Mouse (Mus musculus) heart, embryonic 16.5 days (tissue): ENCODE measurements around the gene Mpst. TPM values are rescaled to one million over a fixed set of nuclear protein-coding genes. Genes with fewer than 3 reads are reported as not detected.
A peak's percentile ranks its signal among the peaks of the same experiment; 100 is the strongest.

Source experiments
- ATAC-seq: fragments of 200-750 bp; cut with Nextera tagmentation; replicated peaks from 2 replicates; pipeline ENCODE4 v1.8.0; 2017; ENCODE audit warnings: moderate number of reproducible peaks; ENCODE audit not compliant: insufficient read depth, low FRiP score; ENCODE audit errors: extremely low read depth
- H3K27ac ChIP-seq: fragments of 300-500 bp; sonication (generic); 2 replicates; pipeline ENCODE4 v1.5.1; 2014; ENCODE audit warnings: mild to moderate bottlenecking, low read length, control low read depth, moderate library complexity
- H3K27me3 ChIP-seq: fragments of 300-500 bp; sonication (generic); 2 replicates; pipeline ENCODE4 v1.6.1; 2014; ENCODE audit warnings: low read length, mixed read lengths; ENCODE audit not compliant: control insufficient read depth, insufficient read depth
- H3K36me3 ChIP-seq: fragments of 300-500 bp; sonication (generic); 2 replicates; pipeline ENCODE4 v1.6.1; 2014; ENCODE audit not compliant: control insufficient read depth, insufficient read depth
- H3K4me1 ChIP-seq: fragments of 300-500 bp; sonication (generic); 2 replicates; pipeline ENCODE4 v1.6.1; 2014; ENCODE audit warnings: low read length, mixed read lengths; ENCODE audit not compliant: control insufficient read depth, insufficient read depth
- H3K4me2 ChIP-seq: fragments of 300-500 bp; sonication (generic); 2 replicates; pipeline ENCODE4 v1.6.1; 2014; ENCODE audit warnings: low read depth, mild to moderate bottlenecking, control low read depth, low read length
- H3K4me3 ChIP-seq: fragments of 300-500 bp; sonication (generic); 2 replicates; pipeline ENCODE4 v1.5.1; 2014; ENCODE audit warnings: mild to moderate bottlenecking, control low read depth, low read length
- H3K9ac ChIP-seq: fragments of 300-500 bp; sonication (generic); 2 replicates; pipeline ENCODE4 v1.6.1; 2014; ENCODE audit warnings: low read length, control low read depth
- H3K9me3 ChIP-seq: fragments of 300-500 bp; sonication (generic); replicated peaks from 2 replicates; pipeline ENCODE4 v1.6.1; 2016; ENCODE audit warnings: low read length; ENCODE audit not compliant: control insufficient read depth
- WGBS: fragments of 180-500 bp; shearing (Covaris S2); extraction: QIAGEN DNeasy Blood & Tissue Kit; methylation state at CpG from one replicate; pipeline ENCODE4 v1.1.7; 2014; 5-methylcytosine and 5-hydroxymethylcytosine counted together
- polyA plus RNA-seq: library from polyadenylated mRNA; unstranded; fragments of >200 nt; fragmentation: Nextera tagmentation; extraction: Ambion mirVana; gene quantifications from 2 replicates; pipeline ENCODE4 v1.2.1, GENCODE M21; 2015

Gene Mpst
- 1.9 and 2.1 TPM in 2 replicates for polyA plus RNA-seq

DNA sequence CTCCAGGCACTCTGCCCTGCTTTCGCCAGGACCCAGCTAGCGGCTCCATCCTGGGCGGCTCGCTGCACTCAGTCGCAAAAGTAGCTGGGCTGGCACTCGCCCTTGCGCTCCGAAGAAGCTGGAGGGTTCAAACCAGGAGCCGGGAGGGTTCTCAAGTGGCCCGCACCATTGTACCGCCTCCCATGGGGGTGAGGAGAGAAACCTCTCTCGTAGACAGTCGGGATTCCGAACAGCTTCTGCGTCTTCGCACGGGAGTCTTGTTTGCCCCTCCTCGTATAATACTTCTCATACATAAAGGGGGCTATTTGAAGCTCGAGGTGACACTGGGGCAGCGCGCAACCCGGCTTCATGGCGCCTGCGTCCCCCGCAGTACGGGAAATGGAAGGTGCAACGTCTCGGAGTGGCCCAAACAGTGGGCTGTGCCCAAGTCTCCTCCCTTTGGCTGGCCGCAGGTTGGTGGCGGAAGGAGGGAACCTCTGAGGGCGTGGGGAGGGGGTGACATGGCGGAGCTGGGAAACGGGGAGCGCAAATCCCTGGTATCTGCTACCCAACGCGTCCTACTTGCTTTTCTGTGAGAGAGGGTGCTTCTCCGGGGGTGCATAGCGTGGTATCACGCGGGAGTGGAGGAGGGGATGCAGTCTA is at the start of gene Mpst:
Gene Mpst, plus strand, starts transcription at position 124 of the 642 bp plus-strand sequence.
- H3K4me2 ChIP-seq = peak within 1 kb of the TSS; percentile 63
- WGBS = under 1% methylated on average over 40 of the region's 40 CpGs

DNA sequence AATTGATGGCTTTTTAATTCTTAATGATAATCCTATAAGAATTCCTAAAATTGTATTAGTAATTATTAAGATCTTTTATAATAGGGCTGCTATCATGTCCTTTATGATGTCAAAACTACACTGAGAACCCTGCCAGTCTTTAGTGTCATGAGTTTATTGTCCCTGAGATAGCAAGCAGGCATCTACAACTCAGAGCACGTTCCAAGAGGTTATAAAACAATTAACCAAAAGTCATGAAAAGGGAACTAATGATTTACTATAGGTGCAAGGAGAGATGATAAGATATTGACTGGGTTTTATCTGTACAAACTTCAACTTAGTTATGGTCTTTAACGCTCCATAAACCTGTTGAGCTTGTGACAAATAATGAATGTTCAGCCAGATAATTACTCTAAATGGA is 40.3 kb upstream of the Mpst start:
- Histone ChIP-seq H3K4me2 (no peak overlapping the region), H3K4me3 (no peak overlapping the region), H3K9ac (no peak overlapping the region), H3K36me3 (no peaks in the 10 kb centered on the region), H3K9me3 (peaks cover 7% of the 10 kb centered on the region), H3K27me3 (peaks cover 11% of the 10 kb centered on the region), H3K27ac (no peak overlapping the region), H3K4me1 (no peaks in the 10 kb centered on the region)
- WGBS = 66% methylated on average over 2 of the region's 2 CpGs
- ATAC-seq = no peak

More for the DNA sequence above, at the start of gene Mpst:
- peak; percentile 81 for ATAC-seq
- no peaks in the 10 kb centered on the region for H3K9me3 ChIP-seq
- peak within 1 kb of the TSS; percentile 88 for H3K9ac ChIP-seq
- H3K4me3 ChIP-seq = peak within 1 kb of the TSS; percentile 67
- peaks cover 42% of the 10 kb centered on the region for H3K4me1 ChIP-seq
- peaks cover 26% of the 10 kb centered on the region for H3K27me3 ChIP-seq
- H3K27ac ChIP-seq = peak within 1 kb of the TSS; percentile 87
- no peaks in the 10 kb centered on the region for H3K36me3 ChIP-seq

DNA sequence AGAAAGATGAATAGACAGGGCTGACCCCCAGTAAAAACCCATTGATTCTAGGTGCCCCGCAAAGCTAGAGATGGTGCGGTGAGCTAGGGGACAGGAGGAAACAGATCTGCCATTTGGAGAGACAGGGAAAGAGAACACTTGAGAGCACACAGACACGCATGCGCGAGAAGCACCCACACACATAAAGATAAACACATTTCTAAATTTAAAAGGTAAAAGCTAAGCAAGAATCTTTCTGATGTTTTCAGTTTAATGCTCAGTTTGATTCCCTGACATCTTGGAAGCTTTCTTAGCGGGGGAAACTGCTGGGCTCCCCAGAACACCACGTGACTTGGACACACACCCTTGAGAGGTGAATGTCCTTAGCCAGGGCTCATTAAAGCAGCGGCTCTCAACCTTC is 39.3 kb upstream of the Mpst start:
- H3K27me3 ChIP-seq = peaks cover 11% of the 10 kb centered on the region

DNA sequence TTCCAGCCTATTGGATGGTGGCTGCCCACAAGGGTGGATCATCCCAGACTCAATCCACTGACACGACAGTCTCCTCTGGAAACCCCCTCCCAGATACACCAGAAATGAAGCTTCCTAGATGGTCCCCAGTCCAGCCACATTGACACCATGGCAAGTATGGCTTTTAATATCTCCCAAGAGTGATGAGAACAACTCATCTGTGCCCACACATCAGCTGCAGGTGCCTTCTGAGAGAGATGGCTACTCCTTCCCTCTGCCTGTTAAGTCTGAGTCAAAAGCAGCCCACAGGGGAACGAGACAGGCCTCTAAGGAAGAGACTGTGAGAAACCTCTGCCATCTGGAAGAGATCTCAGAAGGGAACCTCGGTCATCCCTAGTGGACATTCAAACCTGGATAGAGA is 38.4 kb upstream of the Mpst start:
- Histone ChIP-seq H3K9me3 (peaks cover 2% of the 10 kb centered on the region), H3K4me3 (no peak overlapping the region), H3K36me3 (no peaks in the 10 kb centered on the region), H3K27ac (no peak overlapping the region), H3K27me3 (peaks cover 11% of the 10 kb centered on the region), H3K4me2 (no peak overlapping the region), H3K9ac (no peak overlapping the region), H3K4me1 (no peaks in the 10 kb centered on the region)
- ATAC-seq = no peak
- 56% methylated on average over 3 of the region's 3 CpGs for WGBS

More for the DNA sequence above, 39.3 kb upstream of the Mpst start:
- H3K4me2 ChIP-seq = no peak overlapping the region
- no peaks in the 10 kb centered on the region for H3K36me3 ChIP-seq
- peaks cover 7% of the 10 kb centered on the region for H3K9me3 ChIP-seq
- no peak overlapping the region for H3K9ac ChIP-seq
- H3K4me3 ChIP-seq = no peak overlapping the region
- no peak overlapping the region for H3K27ac ChIP-seq
- H3K4me1 ChIP-seq = no peaks in the 10 kb centered on the region
- no peak for ATAC-seq
- 67% methylated on average over 8 of the region's 8 CpGs for WGBS

DNA sequence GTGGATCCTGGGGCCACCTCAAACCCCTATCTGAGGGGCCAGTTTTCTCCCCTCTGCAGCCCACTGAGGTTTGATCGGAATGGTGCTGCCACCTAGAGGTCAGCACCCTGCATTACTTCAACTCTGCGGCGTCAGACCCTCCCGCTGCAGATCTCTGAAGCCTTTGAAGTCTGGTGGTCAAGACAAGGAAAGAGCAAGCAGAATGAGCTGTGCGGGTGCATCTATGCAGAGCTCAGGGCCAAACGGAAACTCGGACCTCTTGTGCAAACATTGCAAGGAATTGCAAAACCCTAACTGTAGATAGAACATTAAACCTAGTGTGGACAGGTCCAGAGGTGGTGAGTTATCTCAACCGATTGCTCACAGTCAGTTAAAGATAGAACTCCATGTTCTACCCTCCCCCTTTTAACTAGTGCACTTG is 37.3 kb upstream of the Mpst start:
- Histone ChIP-seq H3K4me3 (no peak overlapping the region), H3K4me1 (no peaks in the 10 kb centered on the region), H3K9ac (no peak overlapping the region), H3K27me3 (peaks cover 11% of the 10 kb centered on the region), H3K9me3 (no peaks in the 10 kb centered on the region), H3K27ac (no peak overlapping the region), H3K4me2 (no peak overlapping the region), H3K36me3 (no peaks in the 10 kb centered on the region)
- 4% methylated on average over 8 of the region's 8 CpGs for WGBS
- no peak; the same call in 1 of the 2 replicates for ATAC-seq

DNA sequence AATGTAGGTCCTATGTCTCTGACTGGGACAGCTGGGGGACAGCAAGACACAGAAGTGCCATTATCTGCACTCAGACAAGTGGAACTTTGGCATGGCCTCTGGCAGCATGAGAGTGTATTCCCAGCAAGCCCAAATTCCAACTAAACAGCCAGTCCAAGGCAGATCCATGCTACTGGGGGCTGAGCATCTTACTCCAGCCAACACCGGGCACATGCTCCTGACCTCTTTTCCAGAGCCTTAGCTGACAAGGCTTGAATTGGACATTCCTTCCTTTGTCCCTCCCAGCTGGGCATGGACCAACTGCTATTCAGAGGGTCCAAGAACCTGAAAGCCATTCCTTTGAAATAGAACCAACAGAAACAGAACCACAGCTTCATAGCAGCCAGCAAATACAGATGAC is 36.6 kb upstream of the Mpst start:
- H3K27ac ChIP-seq = no peak overlapping the region
- H3K4me3 ChIP-seq = no peak overlapping the region
- no peak overlapping the region for H3K4me2 ChIP-seq
- H3K9me3 ChIP-seq = no peaks in the 10 kb centered on the region
- H3K36me3 ChIP-seq = no peaks in the 10 kb centered on the region
- H3K27me3 ChIP-seq = peaks cover 11% of the 10 kb centered on the region
- H3K9ac ChIP-seq = no peak overlapping the region
- 58% methylated on average over 1 of the region's 1 CpGs for WGBS
- H3K4me1 ChIP-seq = no peaks in the 10 kb centered on the region
- ATAC-seq = no peak

DNA sequence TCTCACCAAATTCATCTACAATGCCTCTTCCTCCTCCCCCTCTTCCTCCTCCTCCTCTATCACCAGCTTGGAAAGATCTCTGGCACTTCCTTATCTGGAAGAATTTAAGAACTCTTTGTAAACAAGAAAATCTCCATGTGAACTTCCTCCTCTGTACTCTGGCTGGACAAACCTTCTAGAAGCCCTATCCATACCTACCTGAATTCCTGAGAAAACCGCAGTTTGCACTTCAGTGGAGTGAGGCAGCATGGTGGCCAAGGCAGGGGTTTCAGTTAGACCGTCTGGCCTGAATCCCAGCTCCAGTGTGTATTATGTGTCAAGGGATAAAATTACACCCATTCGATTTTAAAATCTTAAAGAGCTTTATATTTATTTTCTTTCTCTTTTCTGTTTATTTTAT is 33.4 kb upstream of the Mpst start:
- no peak for ATAC-seq
- Histone ChIP-seq H3K27me3 (peaks cover 10% of the 10 kb centered on the region), H3K9ac (no peak overlapping the region), H3K9me3 (no peaks in the 10 kb centered on the region), H3K4me1 (no peaks in the 10 kb centered on the region), H3K27ac (no peak overlapping the region), H3K36me3 (no peaks in the 10 kb centered on the region), H3K4me3 (no peak overlapping the region), H3K4me2 (no peak overlapping the region)
- WGBS = 51% methylated on average over 3 of the region's 3 CpGs

DNA sequence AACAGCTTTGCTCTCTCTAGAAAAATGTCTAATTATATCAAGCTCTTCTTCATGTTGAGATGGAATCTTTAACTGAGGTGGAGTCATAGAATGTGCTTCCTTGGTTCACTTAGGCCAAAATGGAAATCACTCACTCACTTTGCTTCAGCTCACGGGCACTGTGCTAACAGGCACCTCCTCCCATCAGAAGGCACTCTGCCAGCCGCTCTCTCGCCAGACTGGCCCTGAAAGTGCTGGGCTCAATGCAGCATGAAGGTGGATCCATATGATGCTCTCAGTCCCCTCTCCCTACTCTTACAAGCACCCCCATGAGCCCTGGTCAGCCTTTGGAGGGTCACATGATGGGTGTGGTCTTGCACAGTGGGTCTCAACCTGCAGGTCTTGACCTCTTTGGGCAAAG is 32.0 kb upstream of the Mpst start:
- H3K27me3 ChIP-seq = peaks cover 2% of the 10 kb centered on the region; the same call in 1 of the 2 replicates
- H3K36me3 ChIP-seq = no peaks in the 10 kb centered on the region
- H3K4me3 ChIP-seq = no peak overlapping the region
- no peak for ATAC-seq
- peaks cover under 1% of the 10 kb centered on the region; the same call in 1 of the 2 replicates for H3K9me3 ChIP-seq
- WGBS = 53% methylated on average over 3 of the region's 3 CpGs
- H3K4me2 ChIP-seq = no peak overlapping the region
- H3K9ac ChIP-seq = no peak overlapping the region
- H3K4me1 ChIP-seq = no peaks in the 10 kb centered on the region
- H3K27ac ChIP-seq = no peak overlapping the region

DNA sequence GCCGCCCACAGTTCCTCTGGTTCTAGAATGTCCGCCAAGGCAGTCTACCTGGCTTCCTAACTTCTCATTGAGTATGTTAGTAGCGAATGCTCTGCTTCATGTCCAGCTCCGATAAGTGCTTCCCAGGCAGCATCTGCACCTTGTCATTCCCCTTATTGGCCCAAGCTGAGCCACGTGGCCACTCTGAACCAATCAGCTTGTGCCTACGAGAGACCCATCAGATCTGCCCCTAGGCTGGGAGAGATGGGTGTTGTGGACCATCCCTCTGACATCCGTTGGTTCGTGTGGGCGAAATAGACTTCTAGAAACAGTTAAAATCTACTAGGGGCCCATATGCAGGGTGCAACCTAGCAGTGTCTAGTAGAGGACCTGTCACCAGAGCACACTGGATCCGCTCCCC is 28.4 kb upstream of the Mpst start:
- peaks cover 3% of the 10 kb centered on the region; the same call in 1 of the 2 replicates for H3K9me3 ChIP-seq
- H3K36me3 ChIP-seq = no peaks in the 10 kb centered on the region
- H3K4me2 ChIP-seq = no peak overlapping the region
- H3K9ac ChIP-seq = no peak overlapping the region
- H3K4me1 ChIP-seq = no peaks in the 10 kb centered on the region
- no peak for ATAC-seq
- no peaks in the 10 kb centered on the region; the same call in 1 of the 2 replicates for H3K27me3 ChIP-seq
- H3K4me3 ChIP-seq = no peak overlapping the region
- H3K27ac ChIP-seq = no peak overlapping the region
- WGBS = 75% methylated on average over 10 of the region's 10 CpGs
